Mouse (Mus musculus) thymus, adult 2 months (tissue): ENCODE data around the gene S100b. TPM values are rescaled to one million over a fixed set of nuclear protein-coding genes. Genes with fewer than 3 reads are reported as not detected.

Experiments
- DNase-seq: peaks from one replicate; pipeline ENCODE4 v3.0.0; 2021
- H3K27ac ChIP-seq: fragments of 200-500 bp; 2 replicates; pipeline ENCODE4 v1.5.1; 2012; ENCODE audit warnings: low read length, control low read depth; ENCODE audit not compliant: control insufficient read depth, insufficient read depth
- H3K27me3 ChIP-seq: fragments of 200-500 bp; 2 replicates; pipeline ENCODE4 v1.6.1; 2012; ENCODE audit warnings: mild to moderate bottlenecking, low read length, moderate library complexity, mixed read lengths; ENCODE audit not compliant: control insufficient read depth, insufficient read depth
- H3K36me3 ChIP-seq: fragments of 200-500 bp; 2 replicates; pipeline ENCODE4 v1.6.1; 2012; ENCODE audit warnings: mild to moderate bottlenecking, low read length, moderate library complexity; ENCODE audit not compliant: control insufficient read depth, insufficient read depth
- H3K4me1 ChIP-seq: fragments of 200-500 bp; replicated peaks from 2 replicates; pipeline ENCODE4 v1.6.1; 2012; ENCODE audit warnings: low read length; ENCODE audit not compliant: control insufficient read depth, insufficient read depth
- H3K4me3 ChIP-seq: fragments of 200-500 bp; 2 replicates; pipeline ENCODE4 v1.5.1; 2012; ENCODE audit warnings: mild to moderate bottlenecking, low read length, control low read depth, moderate library complexity; ENCODE audit not compliant: control insufficient read depth, insufficient read depth
- CTCF ChIP-seq: fragments of 200-500 bp; IDR thresholded peaks from 2 replicates; pipeline ENCODE4 v1.5.1; 2012; ENCODE audit warnings: mild to moderate bottlenecking, control low read depth, low read length, moderate library complexity, borderline replicate concordance; ENCODE audit not compliant: control insufficient read depth, poor library complexity, insufficient read depth; ENCODE audit errors: extremely low read depth
- POLR2A ChIP-seq: fragments of 200-500 bp; IDR thresholded peaks from 2 replicates; pipeline ENCODE4 v1.6.1; 2012; ENCODE audit warnings: mild to moderate bottlenecking, low read length, control low read depth, moderate library complexity; ENCODE audit not compliant: control insufficient read depth, poor library complexity, insufficient read depth; ENCODE audit errors: extremely low read depth
- WGBS: fragments of 180-500 bp; shearing (Covaris S2); methylation state at CpG from one replicate; pipeline ENCODE4 v1.1.7; 2018; 5-methylcytosine and 5-hydroxymethylcytosine counted together
- polyA plus RNA-seq: library from polyadenylated mRNA; depleted of rRNA; stranded (reverse); fragments of >200 nt; gene quantifications from 2 replicates; pipeline ENCODE4 v1.2.3, GENCODE M21; 2012

The S100b gene
- polyA plus RNA-seq, 1 experiment = 0.66 TPM

GRCm38 (mm10) chr10:76218240-76218639, 35.4 kb upstream of the S100b start:
- TF ChIP-seq CTCF = no peak
- TF ChIP-seq POLR2A = no peak
- no peak for DNase-seq
- H3K4me1 ChIP-seq = no peaks in the 10 kb centered on the region
- WGBS = 91% methylated on average over 9 of the region's 9 CpGs
- no peak overlapping the region for H3K4me3 ChIP-seq
- no peaks in the 10 kb centered on the region for H3K36me3 ChIP-seq
- H3K27me3 ChIP-seq = no peaks in the 10 kb centered on the region
- H3K27ac ChIP-seq = no peak overlapping the region

GRCm38 (mm10) chr10:76225944-76226343, 27.7 kb upstream of the S100b start:
- no peak for DNase-seq
- WGBS = 93% methylated on average over 11 of the region's 11 CpGs
- H3K36me3 ChIP-seq = no peaks in the 10 kb centered on the region
- no peak overlapping the region for H3K27ac ChIP-seq
- no peaks in the 10 kb centered on the region for H3K27me3 ChIP-seq
- no peaks in the 10 kb centered on the region for H3K4me1 ChIP-seq
- H3K4me3 ChIP-seq = no peak overlapping the region
- no peak for TF ChIP-seq POLR2A
- no peak for TF ChIP-seq CTCF

GRCm38 (mm10) chr10:76229627-76230026, 24.0 kb upstream of the S100b start:
- Histone ChIP-seq H3K27ac (no peak overlapping the region), H3K4me3 (no peak overlapping the region), H3K27me3 (no peaks in the 10 kb centered on the region), H3K36me3 (no peaks in the 10 kb centered on the region), H3K4me1 (no peaks in the 10 kb centered on the region)
- WGBS = 73% methylated on average over 1 of the region's 1 CpGs
- no peak for DNase-seq
- TF ChIP-seq POLR2A (no peak), CTCF (no peak)

- DNase-seq = peak; percentile 88
- Histone ChIP-seq H3K4me1 (no peaks in the 10 kb centered on the region), H3K36me3 (no peaks in the 10 kb centered on the region), H3K27me3 (no peaks in the 10 kb centered on the region), H3K27ac (0 out of 2 replicates have a peak within 1 kb of the TSS, but pooled peaks have one; percentile 12), H3K4me3 (peak within 1 kb of the TSS; percentile 81)
- TF ChIP-seq CTCF (peak; percentile 57; the same call in 1 of the 2 replicates), POLR2A (no peak; the same call in 1 of the 2 replicates)
- 2% methylated on average over 47 of the region's 47 CpGs for WGBS
Measured at GRCm38 (mm10) chr10:76237341-76238225, 16.1 kb upstream of the S100b start, which contains the start of gene Prmt2. Prmt2 (minus strand) TSS chr10:76237865.

- no peaks in the 10 kb centered on the region for H3K36me3 ChIP-seq
- no peak overlapping the region for H3K4me3 ChIP-seq
- DNase-seq = no peak
- no peaks in the 10 kb centered on the region for H3K27me3 ChIP-seq
- TF ChIP-seq POLR2A (no peak), CTCF (no peak)
- WGBS = 91% methylated on average over 4 of the region's 4 CpGs
- no peaks in the 10 kb centered on the region for H3K4me1 ChIP-seq
- no peak overlapping the region for H3K27ac ChIP-seq
Measured at GRCm38 (mm10) chr10:76239401-76239800, 14.3 kb upstream of the S100b start.

GRCm38 (mm10) chr10:76245106-76245505, 8.5 kb upstream of the S100b start:
- Histone ChIP-seq H3K4me1 (no peaks in the 10 kb centered on the region), H3K27me3 (no peaks in the 10 kb centered on the region), H3K36me3 (no peaks in the 10 kb centered on the region), H3K4me3 (no peak overlapping the region), H3K27ac (no peak overlapping the region)
- 94% methylated on average over 2 of the region's 2 CpGs for WGBS
- no peak for TF ChIP-seq POLR2A
- DNase-seq = no peak
